Mouse (Mus musculus) left cerebral cortex, postnatal 36 days (tissue): Measurements from ENCODE around the gene Ino80b. TPM values are rescaled to one million over a fixed set of nuclear protein-coding genes. Genes with fewer than 3 reads are reported as not detected.
"Not testable (repeated sequence)": the region's sequence is repeated elsewhere in the genome, so short reads cannot be mapped to it uniquely, and the experiment has no call there.

Experiments
- DNase-seq, 2 experiments: peaks; one replicate each; pipeline ENCODE4 v3.0.0; 2021 to 2022; ENCODE audit warnings: low spot score in 2 of 2, mixed read lengths in 1 of 2
- intact Hi-C: fragments of 180-260 bp; cut with DNase I; formaldehyde crosslinking; loops from one replicate; pipeline ENCODE4 v1.15.1; 2025
- total RNA-seq, 2 experiments: library from RNA; stranded (reverse); gene quantifications; 2 replicates each; pipeline ENCODE4 v1.2.3; 2021

Gene Ino80b
- 10 to 100 TPM; 20.5 to 26.0 TPM for total RNA-seq

GRCm38 (mm10) chr6:83125331-83125730 lies at the start of gene Ino80b:
Ino80b (minus strand) TSS chr6:83125431.
- intact Hi-C loops: no loop called here
- DNase-seq: no peak

GRCm38 (mm10) chr6:83172240-83172920 lies 47.1 kb upstream of the Ino80b start:
- peak; percentile 72 to 82 for DNase-seq
- intact Hi-C loops: no loop called here

- DNase-seq: no peak
- intact Hi-C loops: no loop called here
Observed at GRCm38 (mm10) chr6:83171063-83171462, 45.8 kb upstream of the Ino80b start.

GRCm38 (mm10) chr6:83169872-83170271 lies 44.6 kb upstream of the Ino80b start:
- no peak for DNase-seq
- intact Hi-C loops: loop anchor here (10.0 kb wide), 1 partner anchor 175 kb away; no protein-coding TSS in a partner anchor

GRCm38 (mm10) chr6:83166243-83166630 lies 41.0 kb upstream of the Ino80b start:
- DNase-seq: no peak
- intact Hi-C loops: loop anchor here (10.0 kb wide), 1 partner anchor 171 kb away; no protein-coding TSS in a partner anchor

GRCm38 (mm10) chr6:83165607-83166242 lies 40.5 kb upstream of the Ino80b start, which contains the start of gene Dctn1:
Dctn1 (plus strand) TSS chr6:83165920.
- DNase-seq: peak; percentile 93 to 94
- intact Hi-C loops: loop anchor here (2.0 to 10.0 kb wide), 2 partner anchors 21 to 171 kb away; no protein-coding TSS in a partner anchor

GRCm38 (mm10) chr6:83165026-83165606 lies 39.9 kb upstream of the Ino80b start:
- no peak for DNase-seq
- intact Hi-C loops: loop anchor here (2.0 to 10.0 kb wide), 2 partner anchors 22 to 170 kb away; no protein-coding TSS in a partner anchor

- DNase-seq: no peak
- intact Hi-C loops: loop anchor here (10.0 kb wide), 1 partner anchor 168 kb away; no protein-coding TSS in a partner anchor
Observed at GRCm38 (mm10) chr6:83162701-83163100, 37.5 kb upstream of the Ino80b start.

- intact Hi-C loops: loop anchor here (10.0 kb wide), 1 partner anchor 167 kb away; no protein-coding TSS in a partner anchor
- no peak for DNase-seq
Observed at GRCm38 (mm10) chr6:83161921-83162641, 36.9 kb upstream of the Ino80b start.

GRCm38 (mm10) chr6:83161442-83161841 lies 36.2 kb upstream of the Ino80b start:
- intact Hi-C loops: loop anchor here (10.0 kb wide), 1 partner anchor 167 kb away; no protein-coding TSS in a partner anchor
- DNase-seq: no peak

GRCm38 (mm10) chr6:83159456-83159855 lies 34.2 kb upstream of the Ino80b start:
- intact Hi-C loops: loop anchor here (5.0 kb wide), 1 partner anchor 37 kb away; the partner anchor contains the start of gene Wbp1
- not testable (repeated sequence) for DNase-seq

GRCm38 (mm10) chr6:83156259-83156684 lies 31.0 kb upstream of the Ino80b start, which contains the start of the genes Wdr54 and 1700003E16Rik:
Wdr54 (minus strand) TSS chr6:83156397.
1700003E16Rik (plus strand) TSS chr6:83156404.
- peak; percentile 82 to 84 for DNase-seq
- intact Hi-C loops: loop anchor here (5.0 kb wide), 1 partner anchor 34 kb away; the partner anchor contains the start of gene Wbp1

GRCm38 (mm10) chr6:83155552-83156238 lies 30.5 kb upstream of the Ino80b start:
- peak in 1 of 2 experiments; percentile 43 for DNase-seq
- intact Hi-C loops: loop anchor here (5.0 kb wide), 1 partner anchor 33 kb away; the partner anchor contains the start of gene Wbp1

GRCm38 (mm10) chr6:83153485-83153884 lies 28.3 kb upstream of the Ino80b start:
- intact Hi-C loops: no loop called here

GRCm38 (mm10) chr6:83153038-83153437 lies 27.8 kb upstream of the Ino80b start:
- intact Hi-C loops: no loop called here
- no peak for DNase-seq

More at GRCm38 (mm10) chr6:83153485-83153884, 28.3 kb upstream of the Ino80b start:
- no peak for DNase-seq

- DNase-seq: no peak
- intact Hi-C loops: no loop called here
Observed at GRCm38 (mm10) chr6:83151721-83152120, 26.5 kb upstream of the Ino80b start.

GRCm38 (mm10) chr6:83147280-83147679 lies 22.0 kb upstream of the Ino80b start:
- no peak for DNase-seq
- intact Hi-C loops: no loop called here

GRCm38 (mm10) chr6:83145805-83146204 lies 20.6 kb upstream of the Ino80b start:
- DNase-seq: no peak
- intact Hi-C loops: no loop called here

GRCm38 (mm10) chr6:83145209-83145608 lies 20.0 kb upstream of the Ino80b start:
- no peak for DNase-seq
- intact Hi-C loops: no loop called here
